Mouse (Mus musculus): ENCODE results near the gene Rbm46. TPM values are rescaled to one million over a fixed set of nuclear protein-coding genes. Genes with fewer than 3 reads are reported as not detected.

Gene Rbm46
- 0.30 TPM in 2 replicates for polyA plus RNA-seq (2012; rRNA removed)

DNA sequence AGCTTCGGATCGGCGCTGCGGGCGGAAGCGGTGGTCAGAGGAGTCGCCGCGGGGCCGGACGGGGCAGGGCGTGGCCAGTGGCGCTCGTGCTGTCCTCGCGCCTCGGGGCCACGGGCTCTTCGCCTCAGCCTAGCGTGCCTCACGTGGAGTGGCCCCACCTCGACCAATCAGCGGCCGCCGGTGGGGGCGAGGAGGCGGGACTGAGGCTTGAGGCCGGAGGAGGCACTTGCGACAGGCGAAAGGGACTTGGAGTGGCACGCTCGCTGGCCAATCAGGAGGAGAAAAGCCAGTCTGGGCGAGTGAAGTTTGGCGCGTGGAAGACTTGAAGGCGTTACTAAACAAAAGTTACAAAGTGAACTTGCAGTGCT is at the start of gene Rbm46:
Rbm46 (minus strand) TSS at position 112 of the 368 bp plus-strand sequence.

DNA sequence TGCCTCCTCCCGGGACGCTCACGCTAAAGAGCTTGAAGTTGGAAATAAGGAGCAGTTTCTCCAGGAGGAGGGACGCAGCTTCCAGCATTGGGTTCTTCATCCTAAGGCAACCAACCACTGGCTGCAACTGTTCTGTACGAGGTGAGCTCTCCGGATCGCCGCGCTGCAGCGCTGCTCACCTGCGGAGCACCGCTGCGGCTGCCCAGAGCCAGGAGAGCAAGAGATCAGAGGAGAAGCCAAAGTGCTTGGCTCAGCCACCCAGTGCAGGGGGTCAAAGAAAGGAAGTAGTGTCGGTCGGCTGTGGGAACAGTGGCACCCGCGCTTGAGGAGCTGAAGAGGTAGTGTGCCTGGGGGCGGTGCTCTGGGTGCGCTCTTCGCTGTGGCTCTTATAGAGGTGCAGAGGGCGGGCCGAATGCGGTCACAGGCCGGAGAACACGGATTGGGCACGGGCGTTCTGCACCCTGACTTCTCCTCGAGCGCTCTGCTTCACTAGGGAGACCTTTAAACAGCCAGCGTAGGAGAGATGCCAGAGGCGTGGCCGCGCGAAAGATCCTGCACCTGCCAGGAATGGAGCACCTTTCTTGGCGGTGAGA is 27.4 kb upstream of the Rbm46 start, which contains the start of gene Lrat:
Lrat (minus strand) TSS at position 361 of the 593 bp plus-strand sequence.

Other genes with a start within 250 kb of the Rbm46 start
- 2.5 and 2.8 TPM in 2 replicates for gene Lrat, start 27.5 kb upstream of the Rbm46 start, polyA plus RNA-seq (2012; rRNA removed)
- gene Fgg, start 131.2 kb upstream of the Rbm46 start, polyA plus RNA-seq (2012; rRNA removed): 4,778 and 5,150 TPM in 2 replicates
- gene Fga, start 149.6 kb upstream of the Rbm46 start, polyA plus RNA-seq (2012; rRNA removed): 3,597 and 3,810 TPM in 2 replicates
- gene Fgb, start 173.4 kb upstream of the Rbm46 start, polyA plus RNA-seq (2012; rRNA removed): 3,555 and 4,009 TPM in 2 replicates
- gene Plrg1, start 179.0 kb upstream of the Rbm46 start, polyA plus RNA-seq (2012; rRNA removed): 42.0 and 47.9 TPM in 2 replicates

Data from liver, embryonic 18 days (tissue).